Mouse (Mus musculus): ENCODE data around the gene Ppp1r14c. TPM values are rescaled to one million over a fixed set of nuclear protein-coding genes. Genes with fewer than 3 reads are reported as not detected.

Gene Ppp1r14c
- polyA plus RNA-seq, 1 experiment from 2014 or later = 2.9 TPM

GRCm38 (mm10) chr10:3416565-3416964 is 50.7 kb downstream of the Ppp1r14c start:
- Histone ChIP-seq H3K4me1 (replicated peaks; ENCODE audit: control insufficient read depth, insufficient read depth) (no peaks in the 10 kb centered on the region), H3K27me3 (ENCODE audit: control insufficient read depth, insufficient read depth, low read length) (no peaks in the 10 kb centered on the region), H3K9ac (ENCODE audit: low read length) (no peak overlapping the region), H3K27ac (replicated peaks) (no peak overlapping the region), H3K4me3 (ENCODE audit: low read depth, low read length) (no peak overlapping the region), H3K9me3 (ENCODE audit: control insufficient read depth, low read length) (no peaks in the 10 kb centered on the region), H3K36me3 (ENCODE audit: control insufficient read depth, insufficient read depth, low read length) (no peaks in the 10 kb centered on the region), H3K4me2 (replicated peaks; ENCODE audit: low read depth) (no peak overlapping the region)
- ATAC-seq (ENCODE audit: low FRiP score, low TSS enrichment) = no peak
- DNase-seq (ENCODE audit: low spot score) = no peak
- TF ChIP-seq EP300 (optimal IDR thresholded peaks at IDR 0.05) = no peak
- no peak for TF ChIP-seq CTCF (IDR thresholded peaks at IDR 0.05; ENCODE audit: low read depth)
- 52% methylated on average over 4 of the region's 4 CpGs for WGBS

- Histone ChIP-seq H3K27ac (replicated peaks) (no peak overlapping the region), H3K9me3 (ENCODE audit: control insufficient read depth, low read length) (no peaks in the 10 kb centered on the region), H3K9ac (ENCODE audit: low read length) (no peak overlapping the region), H3K4me3 (ENCODE audit: low read depth, low read length) (no peak overlapping the region), H3K27me3 (ENCODE audit: control insufficient read depth, insufficient read depth, low read length) (no peaks in the 10 kb centered on the region), H3K4me1 (replicated peaks; ENCODE audit: control insufficient read depth, insufficient read depth) (no peaks in the 10 kb centered on the region), H3K36me3 (ENCODE audit: control insufficient read depth, insufficient read depth, low read length) (no peaks in the 10 kb centered on the region), H3K4me2 (replicated peaks; ENCODE audit: low read depth) (no peak overlapping the region)
- ATAC-seq (ENCODE audit: low FRiP score, low TSS enrichment) (no peak), DNase-seq (ENCODE audit: low spot score) (no peak)
- 47% methylated on average over 4 of the region's 4 CpGs for WGBS
- TF ChIP-seq CTCF (IDR thresholded peaks at IDR 0.05; ENCODE audit: low read depth) (no peak), EP300 (optimal IDR thresholded peaks at IDR 0.05) (no peak)
These were observed 51.6 kb downstream of the Ppp1r14c start for GRCm38 (mm10) chr10:3417408-3417807.

GRCm38 (mm10) chr10:3424016-3424415 is 58.2 kb downstream of the Ppp1r14c start:
- H3K9me3 ChIP-seq (ENCODE audit: control insufficient read depth, low read length) = no peaks in the 10 kb centered on the region
- H3K4me1 ChIP-seq (replicated peaks; ENCODE audit: control insufficient read depth, insufficient read depth) = no peaks in the 10 kb centered on the region
- H3K27ac ChIP-seq (replicated peaks) = no peak overlapping the region
- H3K4me2 ChIP-seq (replicated peaks; ENCODE audit: low read depth) = no peak overlapping the region
- H3K36me3 ChIP-seq (ENCODE audit: control insufficient read depth, insufficient read depth, low read length) = no peaks in the 10 kb centered on the region
- no peak overlapping the region for H3K9ac ChIP-seq (ENCODE audit: low read length)
- DNase-seq (ENCODE audit: low spot score) = no peak
- ATAC-seq (ENCODE audit: low FRiP score, low TSS enrichment) = no peak
- TF ChIP-seq CTCF (IDR thresholded peaks at IDR 0.05; ENCODE audit: low read depth) (no peak), EP300 (optimal IDR thresholded peaks at IDR 0.05) (no peak)
- no peaks in the 10 kb centered on the region for H3K27me3 ChIP-seq (ENCODE audit: control insufficient read depth, insufficient read depth, low read length)
- no peak overlapping the region for H3K4me3 ChIP-seq (ENCODE audit: low read depth, low read length)

- no peak overlapping the region for H3K4me3 ChIP-seq (ENCODE audit: low read depth, low read length)
- 48% methylated on average over 3 of the region's 3 CpGs for WGBS
- H3K4me1 ChIP-seq (replicated peaks; ENCODE audit: control insufficient read depth, insufficient read depth) = no peaks in the 10 kb centered on the region
- DNase-seq (ENCODE audit: low spot score) (no peak), ATAC-seq (ENCODE audit: low FRiP score, low TSS enrichment) (no peak)
- TF ChIP-seq EP300 (optimal IDR thresholded peaks at IDR 0.05) (no peak), CTCF (IDR thresholded peaks at IDR 0.05; ENCODE audit: low read depth) (no peak)
- H3K9me3 ChIP-seq (ENCODE audit: control insufficient read depth, low read length) = no peaks in the 10 kb centered on the region
- no peaks in the 10 kb centered on the region for H3K36me3 ChIP-seq (ENCODE audit: control insufficient read depth, insufficient read depth, low read length)
- H3K27ac ChIP-seq (replicated peaks) = no peak overlapping the region
- no peaks in the 10 kb centered on the region for H3K27me3 ChIP-seq (ENCODE audit: control insufficient read depth, insufficient read depth, low read length)
- H3K9ac ChIP-seq (ENCODE audit: low read length) = no peak overlapping the region
- no peak overlapping the region for H3K4me2 ChIP-seq (replicated peaks; ENCODE audit: low read depth)
These were observed 62.0 kb downstream of the Ppp1r14c start for GRCm38 (mm10) chr10:3427689-3428399.

GRCm38 (mm10) chr10:3434848-3435474 is 69.1 kb downstream of the Ppp1r14c start:
- Histone ChIP-seq H3K36me3 (ENCODE audit: control insufficient read depth, insufficient read depth, low read length) (no peaks in the 10 kb centered on the region), H3K27me3 (ENCODE audit: control insufficient read depth, insufficient read depth, low read length) (no peaks in the 10 kb centered on the region), H3K9me3 (ENCODE audit: control insufficient read depth, low read length) (no peaks in the 10 kb centered on the region), H3K9ac (ENCODE audit: low read length) (no peak overlapping the region), H3K4me3 (ENCODE audit: low read depth, low read length) (no peak overlapping the region), H3K4me1 (replicated peaks; ENCODE audit: control insufficient read depth, insufficient read depth) (no peaks in the 10 kb centered on the region), H3K4me2 (replicated peaks; ENCODE audit: low read depth) (no peak overlapping the region), H3K27ac (replicated peaks) (no peak overlapping the region)
- no peak for DNase-seq (ENCODE audit: low spot score)
- TF ChIP-seq EP300 (optimal IDR thresholded peaks at IDR 0.05) (no peak), CTCF (IDR thresholded peaks at IDR 0.05; ENCODE audit: low read depth) (no peak)
- WGBS = 97% methylated on average over 8 of the region's 8 CpGs
- no peak for ATAC-seq (ENCODE audit: low FRiP score, low TSS enrichment)

All from stomach, postnatal 0 days (tissue).